Mouse (Mus musculus) activated CD4-positive, CD25-positive, alpha-beta regulatory T cell, adult 4 months (primary cell): Measurements from ENCODE around the gene Cenpc1. TPM values are rescaled to one million over a fixed set of nuclear protein-coding genes. Genes with fewer than 3 reads are reported as not detected.

Experiments
- ATAC-seq: one replicate; pipeline ENCODE4 v1.8.0; 2017
- polyA plus RNA-seq, 2 experiments: library from polyadenylated mRNA; unstranded; fragments of 100-300 nt; shearing (Covaris generic); gene quantifications; one replicate each; pipeline ENCODE4 v1.2.1; 2017

Gene Cenpc1
- polyA plus RNA-seq, 2 experiments from 2014 or later = 25.8 to 30.3 TPM

- no peak for ATAC-seq
Measured at GRCm38 (mm10) chr5:85994551-85994950, 70.8 kb downstream of the Cenpc1 start.

DNA sequence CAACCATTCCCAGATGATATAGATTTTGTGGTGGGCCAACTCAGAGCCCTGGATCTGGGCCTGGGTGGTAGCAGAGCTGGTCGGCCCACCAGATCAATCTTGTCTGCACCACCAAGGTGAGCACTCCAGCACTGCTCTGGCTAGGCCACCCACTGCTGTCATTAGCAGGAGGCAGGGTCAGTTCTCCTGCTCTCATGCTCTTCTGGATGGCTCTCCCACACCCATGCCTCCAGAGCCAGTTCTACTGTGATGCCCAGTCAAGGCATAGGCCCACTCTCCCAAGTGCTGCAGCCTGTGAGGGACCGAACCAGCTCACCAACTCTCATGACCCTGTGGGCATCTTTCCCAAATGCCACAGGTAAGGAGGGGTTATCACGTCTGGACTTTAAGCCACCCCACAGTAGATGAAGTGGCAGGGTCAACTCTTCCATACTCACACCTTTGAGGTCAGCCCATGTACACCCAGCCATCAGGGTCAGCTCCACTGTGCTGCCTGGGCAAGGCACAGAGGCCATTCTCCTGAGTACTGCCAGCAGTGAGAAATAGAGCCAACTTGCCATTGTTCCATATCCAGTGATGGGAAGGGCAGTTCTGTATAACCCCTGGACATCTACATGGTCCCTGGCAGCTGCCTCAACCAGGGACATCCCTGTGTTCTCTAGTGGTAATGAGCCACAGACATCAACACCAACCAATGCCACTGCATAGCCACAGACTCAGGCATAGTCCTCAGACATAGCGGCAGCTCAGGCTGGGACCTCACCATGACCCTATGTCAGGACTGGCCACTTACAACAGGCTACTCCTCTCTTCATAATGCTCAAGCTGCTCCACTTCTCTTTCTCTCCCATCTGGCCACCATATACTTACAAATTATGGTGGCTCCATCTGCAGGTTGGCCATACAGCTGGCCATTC, 72.3 kb downstream of the Cenpc1 start:
- ATAC-seq = no peak

DNA sequence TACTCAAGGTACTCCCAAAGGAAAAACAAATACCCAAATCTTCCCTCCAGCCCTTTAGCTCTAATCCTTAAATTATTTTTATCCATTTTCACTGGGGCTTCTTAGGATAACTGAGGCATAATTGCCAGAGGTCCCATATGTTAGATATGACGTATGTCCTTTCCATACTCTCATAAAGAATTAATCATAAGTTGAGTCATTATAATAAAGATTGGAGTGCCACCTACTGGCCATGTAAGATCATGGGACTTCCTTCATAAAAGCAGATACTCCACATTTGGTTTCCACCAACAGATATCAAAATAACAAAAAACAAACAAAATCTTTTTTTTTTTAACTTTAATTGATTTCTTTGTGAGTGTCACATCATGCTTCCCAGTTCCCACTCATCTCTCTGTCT, 73.3 kb downstream of the Cenpc1 start:
- ATAC-seq = no peak

DNA sequence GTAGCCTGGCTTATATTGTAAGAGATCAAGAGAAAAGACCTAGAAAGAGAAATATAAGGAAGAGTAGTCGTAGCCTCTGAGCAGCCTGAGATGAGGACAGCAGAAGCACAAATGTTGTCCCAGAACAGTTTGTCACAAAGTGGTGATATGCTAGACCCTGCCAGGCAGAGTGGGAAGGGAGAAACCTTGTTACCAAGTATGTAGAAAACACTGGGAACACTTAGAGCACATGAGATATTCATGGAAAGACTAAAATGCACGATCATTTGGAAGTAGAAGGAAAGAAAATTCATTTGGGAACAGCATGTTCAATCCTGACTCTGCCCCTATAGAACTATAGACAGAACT, 77.9 kb downstream of the Cenpc1 start:
- ATAC-seq = no peak

DNA sequence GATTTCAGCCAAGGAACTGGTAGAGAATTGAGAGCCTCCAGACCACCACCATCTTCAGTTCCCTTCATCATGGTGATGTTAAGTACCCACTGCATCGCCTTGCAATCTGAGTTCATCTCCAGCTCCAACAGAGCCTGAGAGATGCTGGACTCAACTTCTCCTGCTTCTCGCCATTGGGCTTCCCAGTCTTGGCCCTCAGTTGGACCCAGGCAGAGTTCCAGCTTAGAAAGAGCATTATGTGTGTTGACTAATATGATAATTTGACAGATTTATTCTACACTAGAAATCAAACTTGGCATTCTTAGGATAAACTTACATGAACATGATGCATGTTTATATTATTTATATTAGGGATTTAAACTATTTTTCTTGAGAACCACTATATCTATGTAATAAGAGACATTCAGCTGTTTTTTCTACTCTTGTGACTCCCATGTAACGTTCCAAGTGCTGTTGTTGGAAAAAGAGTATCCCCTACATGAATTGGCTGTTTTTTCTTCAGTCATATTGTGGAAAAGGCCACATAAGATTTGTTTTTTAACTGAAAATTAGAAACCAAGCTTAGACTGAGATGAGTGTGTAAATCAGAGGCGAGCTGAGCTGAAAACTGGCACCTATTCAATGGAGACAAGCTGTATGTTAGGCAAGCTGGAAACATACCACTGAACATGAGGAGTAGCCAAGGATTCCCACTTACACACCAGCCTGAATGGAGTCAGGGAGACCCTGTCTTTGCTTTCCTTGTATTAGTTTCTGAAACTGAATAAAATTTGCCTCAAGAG, 78.5 kb downstream of the Cenpc1 start:
- ATAC-seq = no peak

DNA sequence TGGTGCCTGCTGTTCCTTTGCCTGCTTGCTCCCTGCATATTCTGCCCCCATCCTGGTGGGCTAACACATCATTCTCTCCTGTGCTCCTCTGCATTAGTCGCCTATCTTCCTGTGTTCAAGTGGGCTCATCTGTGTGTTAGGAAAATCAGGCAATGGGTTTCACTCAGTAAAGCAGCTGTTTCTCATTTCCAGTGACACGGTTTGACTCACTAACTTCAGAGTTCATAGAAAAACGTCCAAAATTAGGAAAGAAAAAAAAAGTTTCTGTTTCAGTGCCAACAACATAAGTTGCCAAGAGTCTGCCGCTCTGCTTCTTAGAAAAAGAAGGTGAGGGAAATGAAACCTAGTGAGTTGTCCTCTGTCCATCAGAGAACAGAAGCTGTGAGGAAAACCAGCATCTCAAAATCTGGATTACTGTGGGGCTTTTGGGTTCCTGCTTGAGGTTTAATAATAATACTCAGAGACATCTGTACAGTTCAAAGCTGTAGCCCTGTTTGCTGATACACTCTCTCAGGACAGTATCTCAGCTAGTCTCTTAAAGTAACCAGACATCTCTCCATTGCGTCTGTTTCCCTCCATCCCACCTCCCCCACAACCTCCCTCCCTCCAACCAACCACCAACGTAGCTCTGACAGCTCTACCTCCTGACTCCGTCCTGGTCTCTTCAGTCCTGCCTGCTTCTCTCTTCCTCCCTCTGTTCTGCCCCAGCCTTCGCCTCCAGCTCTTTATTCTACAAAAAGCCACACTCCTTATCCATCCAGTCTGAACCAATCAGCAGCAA, 87.5 kb downstream of the Cenpc1 start:
- no peak for ATAC-seq

DNA sequence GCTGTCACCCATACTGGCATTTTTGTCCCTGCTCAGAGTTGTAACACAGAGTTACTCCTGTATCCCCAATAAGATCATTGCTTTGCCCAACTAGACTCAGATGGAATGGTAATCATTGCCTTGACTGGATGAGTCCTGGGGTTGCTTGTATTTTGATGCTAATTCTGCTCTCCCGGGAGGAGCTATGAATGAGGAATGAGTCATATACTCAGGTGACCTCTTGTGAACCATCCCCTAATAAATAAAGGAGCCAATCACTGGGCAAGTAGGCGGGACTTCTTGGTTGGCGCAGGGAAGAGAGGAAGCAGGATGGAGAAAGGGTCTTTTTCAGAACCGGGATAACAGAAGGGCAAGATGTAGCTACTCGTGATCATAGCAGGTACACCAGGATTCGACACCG, 102.6 kb downstream of the Cenpc1 start:
- ATAC-seq = no peak

Other genes starting within 250 kb of the Cenpc1 start
- gene Stap1, start 6.2 kb upstream of the Cenpc1 start, polyA plus RNA-seq = 10 to 100 TPM; 62.4 to 86.2 TPM
- gene Uba6, start 107.2 kb upstream of the Cenpc1 start, polyA plus RNA-seq = 10 to 100 TPM; 13.9 to 18.3 TPM
- not detected for gene Gnrhr, start 132.3 kb upstream of the Cenpc1 start, polyA plus RNA-seq
- gene Tmprss11c, start 223.7 kb upstream of the Cenpc1 start, polyA plus RNA-seq = not detected